Mouse (Mus musculus) liver, embryonic 11.5 days (tissue): Measurements from ENCODE around the gene Tpcn2. TPM values are rescaled to one million over a fixed set of nuclear protein-coding genes. Genes with fewer than 3 reads are reported as not detected.

Experiments
- ATAC-seq: fragments of 200-750 bp; cut with Nextera tagmentation; replicated peaks from 2 replicates; pipeline ENCODE4 v1.8.0; 2017; ENCODE audit warnings: moderate number of reproducible peaks, mild to moderate bottlenecking, moderate TSS enrichment, moderate library complexity; ENCODE audit not compliant: low FRiP score
- DNase-seq: peaks from one replicate; pipeline ENCODE4 v3.0.0-alpha.2; 2017; ENCODE audit warnings: low spot score
- H3K27ac ChIP-seq: fragments of 300-500 bp; sonication (generic); 2 replicates; pipeline ENCODE4 v1.5.1; 2014; ENCODE audit warnings: mild to moderate bottlenecking, low read depth, low read length, control low read depth
- H3K27me3 ChIP-seq: fragments of 300-500 bp; sonication (generic); replicated peaks from 2 replicates; pipeline ENCODE4 v1.6.1; 2014; ENCODE audit warnings: low read length, mixed read lengths; ENCODE audit not compliant: control insufficient read depth, insufficient read depth
- H3K36me3 ChIP-seq: fragments of 300-500 bp; sonication (generic); 2 replicates; pipeline ENCODE4 v1.6.1; 2014; ENCODE audit warnings: mild to moderate bottlenecking, low read length, moderate library complexity, mixed read lengths; ENCODE audit not compliant: control insufficient read depth, insufficient read depth
- H3K4me1 ChIP-seq: fragments of 300-500 bp; sonication (generic); replicated peaks from 2 replicates; pipeline ENCODE4 v1.6.1; 2014; ENCODE audit warnings: low read length, mixed read lengths; ENCODE audit not compliant: control insufficient read depth, insufficient read depth
- H3K4me2 ChIP-seq: fragments of 300-500 bp; sonication (generic); 2 replicates; pipeline ENCODE4 v1.6.1; 2014; ENCODE audit warnings: mild to moderate bottlenecking, control low read depth, moderate library complexity
- H3K4me3 ChIP-seq: fragments of 300-500 bp; sonication (generic); 2 replicates; pipeline ENCODE4 v1.5.1; 2014; ENCODE audit warnings: low read depth, low read length, control low read depth
- H3K9ac ChIP-seq: fragments of 300-500 bp; sonication (generic); 2 replicates; pipeline ENCODE4 v1.6.1; 2014; ENCODE audit warnings: low read depth, low read length, control low read depth
- H3K9me3 ChIP-seq: fragments of 300-500 bp; sonication (generic); 2 replicates; pipeline ENCODE4 v1.6.1; 2016; ENCODE audit warnings: low read length, inconsistent platforms, mixed read lengths; ENCODE audit not compliant: control insufficient read depth
- WGBS: fragments of 180-500 bp; shearing (Covaris S2); extraction: QIAGEN DNeasy Blood & Tissue Kit; methylation state at CpG from one replicate; pipeline ENCODE4 v1.1.7; 2014; 5-methylcytosine and 5-hydroxymethylcytosine counted together
- polyA plus RNA-seq: library from polyadenylated mRNA; unstranded; fragments of >200 nt; fragmentation: Nextera tagmentation; extraction: Ambion mirVana; gene quantifications from 2 replicates; pipeline ENCODE4 v1.2.1, GENCODE M21; 2014

Tpcn2 gene
- polyA plus RNA-seq, 1 experiment from 2014 or later: 2.4 TPM

DNA sequence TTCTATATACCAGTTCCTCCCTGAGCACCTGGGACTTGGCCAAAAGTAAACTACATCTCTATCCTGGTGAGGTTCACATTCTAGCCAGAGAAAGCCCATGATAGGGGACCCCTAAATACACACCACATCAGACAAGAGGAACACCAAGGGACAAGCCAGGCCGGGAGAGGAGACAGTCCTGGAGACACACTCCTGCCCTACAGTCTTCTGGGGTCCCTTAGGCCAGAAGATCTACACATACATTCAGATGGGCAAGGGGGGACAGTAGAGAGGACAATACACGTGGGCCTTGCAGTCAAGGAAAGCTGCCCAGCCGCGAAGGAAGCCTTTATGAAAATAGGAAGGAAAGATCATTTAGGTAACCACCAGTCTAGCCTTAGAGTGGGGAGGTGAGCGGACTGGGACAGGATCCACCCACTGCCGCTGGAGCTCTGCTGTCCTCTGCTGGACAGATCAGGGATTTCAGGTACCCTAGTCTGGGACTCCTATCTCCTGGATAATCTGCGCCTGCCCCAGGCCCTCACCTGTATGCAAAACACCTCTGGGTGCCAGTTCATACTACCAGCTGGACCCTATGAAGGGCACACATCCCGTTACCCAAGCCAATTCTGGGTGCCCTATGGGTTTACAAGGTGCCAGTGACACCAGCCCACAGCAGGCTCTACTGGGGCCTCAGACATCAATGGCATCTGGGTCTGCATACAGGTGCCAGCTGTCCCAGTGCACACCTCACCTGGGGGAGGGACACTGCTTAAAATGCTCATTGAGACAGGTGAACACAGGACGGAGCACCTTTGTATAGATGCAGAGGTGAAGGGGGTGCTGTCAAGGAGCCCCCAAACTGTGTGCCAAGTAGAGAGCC lies 40.7 kb downstream of the Tpcn2 start:
- no peaks in the 10 kb centered on the region for H3K9me3 ChIP-seq
- no peak overlapping the region for H3K27ac ChIP-seq
- ATAC-seq (peak; percentile 72), DNase-seq (peak; percentile 61)
- H3K27me3 ChIP-seq: no peaks in the 10 kb centered on the region
- H3K4me1 ChIP-seq: no peaks in the 10 kb centered on the region
- H3K9ac ChIP-seq: no peak overlapping the region
- H3K4me2 ChIP-seq: no peak overlapping the region
- H3K4me3 ChIP-seq: no peak overlapping the region
- WGBS: 17% methylated on average over 9 of the region's 9 CpGs
- no peaks in the 10 kb centered on the region for H3K36me3 ChIP-seq

DNA sequence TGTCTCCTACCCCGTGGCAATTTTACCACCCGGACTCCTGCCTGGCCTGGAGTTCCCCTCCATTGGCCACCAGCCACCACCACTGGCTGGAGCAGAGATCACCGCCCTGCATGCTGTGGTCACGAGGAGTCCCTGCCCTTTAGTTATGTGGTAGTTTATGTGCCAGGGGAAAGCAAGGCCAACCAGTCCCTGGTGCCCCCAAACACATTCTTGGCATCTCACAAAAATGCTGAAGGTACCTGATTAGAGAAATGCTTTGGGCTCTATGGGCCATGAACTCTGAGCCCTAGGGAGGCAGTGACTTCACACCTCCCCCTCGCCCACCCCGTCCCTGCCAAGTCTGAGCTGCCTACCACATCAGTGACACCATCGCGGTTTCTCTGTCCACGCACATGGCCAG lies 41.8 kb downstream of the Tpcn2 start:
- DNase-seq: no peak
- H3K4me3 ChIP-seq: no peak overlapping the region
- no peak overlapping the region for H3K9ac ChIP-seq
- no peak overlapping the region for H3K4me2 ChIP-seq
- H3K4me1 ChIP-seq: no peaks in the 10 kb centered on the region
- no peaks in the 10 kb centered on the region for H3K36me3 ChIP-seq
- 71% methylated on average over 9 of the region's 9 CpGs for WGBS
- H3K9me3 ChIP-seq: no peaks in the 10 kb centered on the region
- no peak for ATAC-seq
- no peak overlapping the region for H3K27ac ChIP-seq
- H3K27me3 ChIP-seq: no peaks in the 10 kb centered on the region

DNA sequence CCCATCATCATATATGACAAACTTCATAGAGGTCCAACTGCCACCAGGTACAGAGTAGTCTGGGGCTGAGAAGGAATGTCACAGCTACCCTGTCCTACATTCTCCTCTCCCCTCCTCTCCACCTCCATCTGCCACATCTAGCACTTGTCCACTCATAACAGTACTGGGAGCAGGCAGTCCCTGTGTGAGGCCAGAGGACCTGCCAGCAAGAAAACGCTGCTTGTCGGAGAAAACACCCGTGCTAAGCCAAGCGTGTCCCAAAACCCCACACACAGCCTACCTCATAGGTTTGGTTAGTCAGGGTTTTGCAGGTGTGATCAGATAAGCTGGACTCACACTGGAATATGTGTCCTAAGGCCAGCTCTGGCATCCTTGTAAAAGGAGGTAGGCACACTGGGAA lies 42.9 kb downstream of the Tpcn2 start:
- DNase-seq (no peak), ATAC-seq (no peak)
- Histone ChIP-seq H3K27me3 (no peaks in the 10 kb centered on the region), H3K4me1 (no peaks in the 10 kb centered on the region), H3K4me3 (no peak overlapping the region), H3K36me3 (no peaks in the 10 kb centered on the region), H3K9ac (no peak overlapping the region), H3K4me2 (no peak overlapping the region), H3K9me3 (no peaks in the 10 kb centered on the region), H3K27ac (no peak overlapping the region)
- WGBS: 82% methylated on average over 4 of the region's 4 CpGs

DNA sequence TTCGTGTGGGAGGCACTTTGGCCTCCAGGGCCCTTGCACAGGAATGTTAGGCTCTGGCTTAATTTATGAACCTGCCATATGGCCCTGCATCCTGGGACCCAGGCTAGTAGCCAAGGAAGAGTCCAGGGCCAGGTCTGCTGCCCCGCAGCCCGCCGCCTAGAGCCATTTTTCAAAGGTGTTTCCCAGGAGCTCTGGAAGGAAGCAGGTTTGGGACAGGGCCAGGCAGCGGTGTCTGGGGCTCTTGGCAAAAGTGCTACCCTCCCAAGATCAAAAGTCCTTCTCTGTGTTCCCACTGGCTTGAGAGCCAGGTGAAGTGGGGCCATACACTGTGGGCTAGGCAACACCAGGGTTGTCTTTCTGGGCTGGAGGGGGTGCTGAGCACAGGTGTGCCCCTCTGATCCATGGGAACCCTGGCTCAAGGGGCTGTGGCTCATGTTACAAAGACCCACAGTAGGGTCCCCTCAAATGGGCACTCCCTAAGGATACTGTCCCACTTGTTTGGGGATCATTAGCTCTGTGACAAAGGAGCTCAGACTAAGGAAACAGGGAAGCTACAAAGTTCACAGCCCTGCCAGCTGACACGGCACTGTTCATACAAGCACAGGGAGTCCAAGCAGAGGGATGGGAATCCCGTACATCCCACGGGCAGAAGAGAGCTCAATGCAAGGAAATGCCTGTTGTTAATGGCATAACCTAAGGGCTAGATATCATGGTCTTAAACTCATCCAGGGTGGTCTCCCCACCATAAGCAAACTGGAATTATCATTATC lies 43.9 kb downstream of the Tpcn2 start:
- no peak overlapping the region for H3K27ac ChIP-seq

DNA sequence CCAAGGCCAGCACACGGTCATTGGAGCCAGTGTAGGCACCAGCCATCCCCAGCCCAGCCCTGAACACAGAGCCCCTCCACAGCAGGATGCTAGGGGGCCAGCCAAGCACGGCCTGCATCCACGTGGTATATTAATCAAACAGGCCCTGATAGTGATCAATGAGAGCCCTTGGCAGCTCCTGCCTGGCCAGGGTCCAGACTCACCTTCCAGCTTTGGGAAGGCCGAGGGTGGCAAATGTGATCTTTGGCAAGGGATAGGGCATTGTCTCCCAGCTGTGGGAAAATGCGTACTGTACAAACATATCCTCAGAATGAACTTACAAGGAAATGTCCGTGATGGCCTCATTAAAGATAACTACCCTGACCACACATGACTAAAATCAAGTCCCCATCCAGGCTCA lies 44.7 kb downstream of the Tpcn2 start:
- no peaks in the 10 kb centered on the region for H3K4me1 ChIP-seq
- ATAC-seq (no peak), DNase-seq (no peak)
- H3K9me3 ChIP-seq: no peaks in the 10 kb centered on the region
- H3K36me3 ChIP-seq: no peaks in the 10 kb centered on the region
- H3K27me3 ChIP-seq: no peaks in the 10 kb centered on the region
- no peak overlapping the region for H3K4me3 ChIP-seq
- H3K4me2 ChIP-seq: no peak overlapping the region
- WGBS: 58% methylated on average over 6 of the region's 6 CpGs
- no peak overlapping the region for H3K27ac ChIP-seq
- H3K9ac ChIP-seq: no peak overlapping the region

More for the DNA sequence above, 43.9 kb downstream of the Tpcn2 start:
- no peaks in the 10 kb centered on the region for H3K36me3 ChIP-seq
- H3K4me2 ChIP-seq: no peak overlapping the region
- 74% methylated on average over 8 of the region's 8 CpGs for WGBS
- H3K4me1 ChIP-seq: no peaks in the 10 kb centered on the region
- ATAC-seq: no peak
- no peaks in the 10 kb centered on the region for H3K9me3 ChIP-seq
- no peak overlapping the region for H3K9ac ChIP-seq
- H3K4me3 ChIP-seq: no peak overlapping the region
- no peaks in the 10 kb centered on the region for H3K27me3 ChIP-seq
- DNase-seq: no peak

DNA sequence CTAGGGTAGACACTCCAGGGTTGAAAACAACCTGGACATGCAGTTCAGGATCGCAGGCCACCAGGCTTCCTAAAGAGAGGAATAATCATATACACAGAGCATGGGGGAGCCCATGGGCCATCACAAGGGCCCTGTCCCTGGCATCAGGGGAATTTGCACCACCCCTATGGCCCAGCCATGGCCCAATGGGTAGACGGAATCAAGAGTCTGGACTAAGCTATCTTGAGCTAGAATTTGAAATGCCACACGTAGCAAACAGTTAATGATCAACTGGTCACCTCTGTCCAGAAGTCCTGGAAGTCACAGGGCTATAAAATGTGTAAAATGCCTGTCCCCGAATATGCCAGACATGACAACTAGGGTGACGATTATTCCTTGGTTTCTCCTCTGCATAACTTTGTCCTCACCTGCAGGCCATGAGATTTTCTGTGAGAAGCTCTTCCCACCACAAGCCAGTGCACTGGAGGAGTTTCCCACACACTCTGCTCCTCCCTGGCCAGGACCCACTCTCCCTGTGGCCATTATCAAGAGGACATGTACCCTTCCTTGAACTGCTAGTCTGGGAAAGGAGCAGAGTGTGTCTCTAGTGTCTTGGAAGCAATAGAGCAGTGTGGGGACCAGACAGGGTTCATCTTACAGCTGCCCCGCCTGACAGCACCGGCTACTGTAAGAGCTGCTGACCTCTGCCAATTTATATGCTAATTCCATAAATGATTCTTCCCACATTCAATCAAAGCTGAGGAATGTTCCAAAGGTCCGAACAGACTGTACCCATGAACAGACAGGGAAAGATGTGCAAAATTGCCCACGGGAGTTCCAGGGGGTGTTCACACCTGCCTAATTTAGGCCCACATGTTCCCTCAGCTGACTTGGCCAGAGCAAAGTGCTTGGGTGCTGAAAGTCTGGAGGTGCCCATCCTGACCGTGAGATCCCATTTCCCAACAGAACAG lies 48.7 kb downstream of the Tpcn2 start:
- Histone ChIP-seq H3K4me1 (no peaks in the 10 kb centered on the region), H3K27ac (no peak overlapping the region), H3K4me3 (no peak overlapping the region), H3K27me3 (no peaks in the 10 kb centered on the region; the same call in 1 of the 2 replicates), H3K9me3 (no peaks in the 10 kb centered on the region), H3K9ac (no peak overlapping the region), H3K36me3 (no peaks in the 10 kb centered on the region), H3K4me2 (no peak overlapping the region)
- ATAC-seq: no peak
- DNase-seq: no peak
- WGBS: 74% methylated on average over 10 of the region's 10 CpGs

DNA sequence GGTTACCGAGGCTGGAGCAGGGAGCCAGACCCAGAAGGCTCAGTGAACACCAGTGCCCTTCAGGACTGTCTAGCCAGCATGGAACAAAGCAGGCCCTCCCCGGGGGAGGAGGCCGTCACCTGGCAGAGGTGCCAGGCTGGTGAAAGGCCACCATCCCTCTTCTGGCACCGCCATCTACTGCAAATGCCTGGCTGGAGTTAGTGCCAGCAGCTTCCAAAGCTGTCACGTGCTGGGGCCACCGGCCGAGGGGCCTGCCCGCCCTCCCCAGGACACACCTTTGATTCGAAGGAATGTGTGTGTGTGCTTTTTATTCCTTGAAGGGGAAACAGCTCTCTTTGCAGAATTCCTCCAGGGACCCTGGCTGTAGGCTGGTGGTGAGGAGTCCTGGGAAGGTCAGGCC lies 52.2 kb downstream of the Tpcn2 start:
- 82% methylated on average over 9 of the region's 9 CpGs for WGBS
- no peaks in the 10 kb centered on the region for H3K4me1 ChIP-seq
- H3K4me3 ChIP-seq: no peak overlapping the region
- DNase-seq: no peak
- no peak overlapping the region for H3K27ac ChIP-seq
- H3K4me2 ChIP-seq: no peak overlapping the region
- H3K27me3 ChIP-seq: no peaks in the 10 kb centered on the region; the same call in 1 of the 2 replicates
- ATAC-seq: no peak
- no peak overlapping the region for H3K9ac ChIP-seq
- H3K9me3 ChIP-seq: no peaks in the 10 kb centered on the region
- H3K36me3 ChIP-seq: no peaks in the 10 kb centered on the region

DNA sequence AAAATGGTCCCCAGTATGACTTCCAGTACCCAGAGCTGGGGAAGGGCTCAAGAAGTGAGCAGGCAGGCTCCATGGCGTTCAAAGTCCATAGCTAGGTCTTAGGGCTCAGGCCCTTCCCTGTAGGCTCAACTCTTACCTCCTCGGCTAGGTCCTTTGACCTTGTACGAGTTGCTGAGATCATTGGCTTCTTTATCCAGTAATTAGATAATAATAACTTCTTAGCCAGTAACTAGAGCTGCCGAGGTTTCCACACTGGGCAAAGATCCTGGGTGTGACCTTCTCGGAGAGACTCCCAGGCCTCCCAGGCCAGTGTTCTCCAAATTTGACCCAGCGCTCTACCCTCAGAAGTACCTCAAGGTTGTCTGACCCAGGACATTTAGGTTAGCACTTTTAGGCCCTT lies 57.2 kb downstream of the Tpcn2 start:
- Histone ChIP-seq H3K27me3 (no peaks in the 10 kb centered on the region), H3K4me1 (no peaks in the 10 kb centered on the region), H3K9ac (no peak overlapping the region), H3K4me3 (no peak overlapping the region), H3K27ac (no peak overlapping the region), H3K4me2 (no peak overlapping the region), H3K36me3 (no peaks in the 10 kb centered on the region), H3K9me3 (no peaks in the 10 kb centered on the region)
- DNase-seq (no peak), ATAC-seq (no peak)
- 87% methylated on average over 6 of the region's 6 CpGs for WGBS
